Mouse (Mus musculus) Patski (cell line): ENCODE measurements around the gene Naxe. TPM values are rescaled to one million over a fixed set of nuclear protein-coding genes. Genes with fewer than 3 reads are reported as not detected.
A peak's percentile ranks its signal among the peaks of the same experiment; 100 is the strongest.

Experiments
- ATAC-seq: fragments of 100-300 bp; one replicate; pipeline ENCODE4 v1.8.0; 2021
- CTCF ChIA-PET: fragments of 350-600 bp; sonication (Branson Sonifier 250); formaldehyde crosslinking; loops from one replicate; lab custom pipeline; 2022; ENCODE audit warnings: inconsistent platforms; lab: Charles Lee
- POLR2A ChIA-PET: fragments of 350-600 bp; sonication (Branson Sonifier 250); formaldehyde crosslinking; loops from one replicate; lab custom pipeline; 2022; ENCODE audit warnings: antibody characterized with exemption, inconsistent platforms; lab: Charles Lee
- DNase-seq: peaks from one replicate; pipeline ENCODE4 v3.0.0-alpha.2; 2011; ENCODE audit warnings: low read depth, low spot score
- H3K27me3 ChIP-seq: fragments of 371-371 bp; one replicate; pipeline ENCODE4 v1.5.1; 2021
- CTCF ChIP-seq: fragments of 100-300 bp; IDR thresholded peaks from one replicate; pipeline ENCODE4 v1.5.1; 2021
- in situ Hi-C: fragments of 300-500 bp; cut with MboI; formaldehyde crosslinking; loops from 3 replicates; pipeline ENCODE4 v1.11.1; 2018; ENCODE audit warnings: low pct_unique_long_range_greater_than_20kb, mixed read lengths
- polyA plus RNA-seq: library from polyadenylated mRNA; unstranded; gene quantifications from one replicate; pipeline ENCODE4 v1.2.3, GENCODE M21; 2021

Gene Naxe
- polyA plus RNA-seq, 1 experiment from 2014 or later = 198 TPM

DNA sequence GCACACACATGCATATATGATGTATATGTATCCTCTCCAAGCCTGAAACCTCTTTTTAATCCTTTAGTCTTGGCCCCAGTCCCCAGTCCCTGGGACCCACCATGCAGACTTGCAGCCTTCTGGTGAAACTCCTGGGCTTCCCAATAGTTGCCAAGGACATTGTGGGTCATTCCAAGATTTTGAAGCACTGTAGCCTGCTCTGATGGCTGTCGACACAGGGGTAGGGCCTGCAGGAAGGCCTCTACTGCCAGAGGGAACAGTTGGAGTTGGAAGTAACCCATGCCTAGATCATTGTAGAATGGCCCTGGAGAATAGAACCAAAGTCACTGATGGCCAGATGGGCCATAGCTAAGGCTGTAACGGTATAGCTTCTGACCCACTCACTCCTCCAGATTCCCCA, 16.1 kb upstream of the Naxe start:
- in situ Hi-C loops = loop anchor here (10.0 kb wide), 1 partner anchor 140 kb away; the partner anchor contains the start of genes Isg20l2 and Rrnad1
- peaks cover 4% of the 10 kb centered on the region for H3K27me3 ChIP-seq
- CTCF ChIA-PET = interaction anchor here (0.9 to 8.5 kb wide), 2 partner anchors 65 to 87 kb away, joined by 7 to 67 read pairs; no protein-coding TSS in a partner anchor
- no peak for TF ChIP-seq CTCF
- ATAC-seq = no peak
- POLR2A ChIA-PET = no interaction called here
- DNase-seq = no peak

GRCm38 (mm10) chr3:88073631-88074030, 15.3 kb upstream of the Naxe start:
- ChIA-PET POLR2A (no interaction called here), CTCF (interaction anchor here (2.1 to 8.5 kb wide), 2 partner anchors 65 to 87 kb away, joined by 4 to 67 read pairs; no protein-coding TSS in a partner anchor)
- no peak for TF ChIP-seq CTCF
- no peak for DNase-seq
- H3K27me3 ChIP-seq = peaks cover 4% of the 10 kb centered on the region
- in situ Hi-C loops = loop anchor here (10.0 kb wide), 1 partner anchor 139 kb away; the partner anchor contains the start of genes Isg20l2 and Rrnad1
- no peak for ATAC-seq

DNA sequence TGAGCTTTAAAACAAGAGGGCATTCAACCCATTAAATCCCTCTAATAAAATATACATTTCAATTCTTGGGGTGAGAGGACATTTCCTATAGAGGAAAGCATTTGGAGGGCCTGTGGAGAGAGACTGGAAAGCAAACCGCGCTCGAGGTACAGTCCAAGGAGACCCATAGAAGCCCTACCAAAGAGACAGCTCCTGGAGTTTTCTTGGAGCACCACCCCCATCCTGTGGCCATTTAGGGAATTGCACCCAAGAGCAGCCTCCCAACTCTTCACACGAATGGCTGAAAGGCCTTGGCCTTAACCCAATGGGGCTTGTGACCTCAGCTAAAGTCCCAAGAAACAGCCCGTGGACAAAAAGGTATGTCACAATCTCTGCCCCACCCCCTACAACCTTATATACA, 13.5 kb upstream of the Naxe start:
- H3K27me3 ChIP-seq = peaks cover 4% of the 10 kb centered on the region
- ATAC-seq = peak; percentile 61
- POLR2A ChIA-PET = interaction anchor here (1.0 kb wide), 1 partner anchor 131 kb away, joined by 3 read pairs; no protein-coding TSS in a partner anchor
- TF ChIP-seq CTCF = no peak
- CTCF ChIA-PET = interaction anchor here (1.0 to 8.5 kb wide), 19 partner anchors 9 to 152 kb away, joined by 3 to 67 read pairs (median 3); partner anchors contain the start of genes Bcan, Gpatch4, Hapln2 and Iqgap3
- in situ Hi-C loops = loop anchor here (10.0 kb wide), 1 partner anchor 137 kb away; the partner anchor contains the start of genes Isg20l2 and Rrnad1
- no peak for DNase-seq

DNA sequence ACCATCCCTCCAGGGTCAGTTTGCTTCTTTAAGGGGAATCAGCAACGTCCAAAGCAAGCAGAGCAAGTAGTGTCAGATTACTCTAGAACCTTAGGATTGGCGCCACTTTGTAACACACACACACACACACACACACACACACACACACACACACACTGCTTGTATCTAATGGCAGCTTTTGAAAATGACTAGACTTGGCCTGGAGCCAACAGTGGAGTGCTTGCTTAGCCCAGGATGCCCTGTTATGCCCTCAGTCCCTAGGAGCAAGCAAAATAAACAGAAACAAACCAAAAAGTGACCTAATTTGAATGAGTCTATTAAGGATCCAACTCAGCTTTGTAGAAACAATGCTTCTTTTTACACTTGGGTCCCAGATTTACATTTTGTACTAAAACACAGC, 10.1 kb upstream of the Naxe start:
- no peak for TF ChIP-seq CTCF
- no peak for DNase-seq
- ATAC-seq = no peak
- no peaks in the 10 kb centered on the region for H3K27me3 ChIP-seq
- in situ Hi-C loops = loop anchor here (10.0 kb wide), 1 partner anchor 54 kb away; no protein-coding TSS in a partner anchor
- ChIA-PET CTCF (interaction anchor here (0.8 to 8.5 kb wide), 7 partner anchors 11 to 97 kb away, joined by 3 to 67 read pairs (median 3); partner anchors contain the start of genes Hapln2, Iqgap3 and Nes), POLR2A (interaction anchor here (0.9 kb wide), 1 partner anchor 9 kb away, joined by 3 read pairs; no protein-coding TSS in a partner anchor)

GRCm38 (mm10) chr3:88057030-88057429, 1.3 kb downstream of the Naxe start:
- no peak for TF ChIP-seq CTCF
- ATAC-seq (no peak), DNase-seq (no peak)
- POLR2A ChIA-PET = no interaction called here
- in situ Hi-C loops = no loop called here
- no peaks in the 10 kb centered on the region for H3K27me3 ChIP-seq
- CTCF ChIA-PET = interaction anchor here (1.2 to 1.8 kb wide), 2 partner anchors 12 to 70 kb away, joined by 3 to 4 read pairs; no protein-coding TSS in a partner anchor

DNA sequence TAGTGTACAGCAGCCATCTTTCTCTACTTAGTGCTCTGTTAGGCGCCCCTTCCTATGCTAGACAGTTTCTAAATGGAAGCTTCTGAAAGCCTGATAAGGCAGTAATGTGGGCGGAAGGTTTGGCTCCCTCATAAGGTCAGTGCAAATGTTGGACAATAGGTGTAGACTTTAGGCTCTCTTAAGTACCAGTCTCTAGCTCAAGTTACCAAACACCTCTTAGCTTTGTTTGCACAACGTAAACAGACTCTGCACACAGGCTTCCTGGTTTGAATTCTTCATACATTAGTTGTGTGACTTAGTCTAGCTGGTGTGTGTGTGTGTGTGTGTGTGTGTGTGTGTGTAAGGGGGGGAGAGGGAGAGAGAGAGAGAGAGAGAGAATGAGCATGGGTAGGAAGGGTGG, 8.8 kb downstream of the Naxe start:
- ChIA-PET CTCF (interaction anchor here (0.9 to 1.5 kb wide), 5 partner anchors 8 to 32 kb away, joined by 3 to 5 read pairs (median 3); no protein-coding TSS in a partner anchor), POLR2A (interaction anchor here (0.6 kb wide), 1 partner anchor 11 kb away, joined by 3 read pairs; no protein-coding TSS in a partner anchor)
- no peaks in the 10 kb centered on the region for H3K27me3 ChIP-seq
- in situ Hi-C loops = no loop called here
- DNase-seq (no peak), ATAC-seq (no peak)
- no peak for TF ChIP-seq CTCF

GRCm38 (mm10) chr3:88042661-88043421, 15.5 kb downstream of the Naxe start, which contains the start of gene Gpatch4:
TSS of gene Gpatch4 (plus strand) at chr3:88043108.
- in situ Hi-C loops = no loop called here
- peak; percentile 79 for DNase-seq
- peaks cover 24% of the 10 kb centered on the region for H3K27me3 ChIP-seq
- no peak for TF ChIP-seq CTCF
- peak; percentile 76 for ATAC-seq
- ChIA-PET CTCF (interaction anchor here (0.8 to 1.2 kb wide), 5 partner anchors 15 to 29 kb away, joined by 3 to 4 read pairs (median 3); partner anchors contain the start of gene Hapln2), POLR2A (interaction anchor here (1.0 kb wide), 1 partner anchor 11 kb away, joined by 3 read pairs; no protein-coding TSS in a partner anchor)

- in situ Hi-C loops = no loop called here
- ATAC-seq = no peak
Observed at GRCm38 (mm10) chr3:88035561-88036293, 22.6 kb downstream of the Naxe start.

GRCm38 (mm10) chr3:88033506-88033905, 24.8 kb downstream of the Naxe start:
- TF ChIP-seq CTCF = no peak
- H3K27me3 ChIP-seq = peaks cover 3% of the 10 kb centered on the region
- CTCF ChIA-PET = interaction anchor here (1.0 kb wide), 1 partner anchor 35 kb away, joined by 3 read pairs; no protein-coding TSS in a partner anchor
- DNase-seq (no peak), ATAC-seq (no peak)
- in situ Hi-C loops = no loop called here
- POLR2A ChIA-PET = no interaction called here

More at GRCm38 (mm10) chr3:88035561-88036293, 22.6 kb downstream of the Naxe start:
- peaks cover 17% of the 10 kb centered on the region for H3K27me3 ChIP-seq
- no peak for DNase-seq
- no peak for TF ChIP-seq CTCF
- ChIA-PET POLR2A (no interaction called here), CTCF (interaction anchor here (1.2 to 1.4 kb wide), 2 partner anchors 8 to 14 kb away, joined by 3 to 4 read pairs; partner anchors contain the start of gene Hapln2)
